Mouse (Mus musculus) intestine, embryonic 16.5 days (tissue): ENCODE measurements around the gene Popdc2. TPM values are rescaled to one million over a fixed set of nuclear protein-coding genes. Genes with fewer than 3 reads are reported as not detected.
A peak's percentile ranks its signal among the peaks of the same experiment; 100 is the strongest.
"Not testable (repeated sequence)": the region's sequence is repeated elsewhere in the genome, so short reads cannot be mapped to it uniquely, and the experiment has no call there.

Experiments used
- ATAC-seq: fragments of 200-750 bp; cut with Nextera tagmentation; 2 replicates; pipeline ENCODE4 v1.8.0; 2017; ENCODE audit warnings: moderate TSS enrichment, moderate library complexity
- H3K27ac ChIP-seq: fragments of 300-500 bp; sonication (generic); 2 replicates; pipeline ENCODE4 v1.5.1; 2014; ENCODE audit warnings: mild to moderate bottlenecking, low read length
- H3K27me3 ChIP-seq: fragments of 300-500 bp; sonication (generic); replicated peaks from 2 replicates; pipeline ENCODE4 v1.6.1; 2014; ENCODE audit warnings: low read length, control low read depth, mixed read lengths; ENCODE audit not compliant: control insufficient read depth, insufficient read depth
- H3K36me3 ChIP-seq: fragments of 300-500 bp; sonication (generic); 2 replicates; pipeline ENCODE4 v1.6.1; 2014; ENCODE audit warnings: low read length, control low read depth; ENCODE audit not compliant: control insufficient read depth, insufficient read depth
- H3K4me1 ChIP-seq: fragments of 300-500 bp; sonication (generic); 2 replicates; pipeline ENCODE4 v1.6.1; 2014; ENCODE audit warnings: low read length, control low read depth, mixed read lengths; ENCODE audit not compliant: control insufficient read depth, insufficient read depth
- H3K4me2 ChIP-seq: fragments of 300-500 bp; sonication (generic); 2 replicates; pipeline ENCODE4 v1.6.1; 2014; ENCODE audit warnings: low read depth, low read length, control low read depth
- H3K4me3 ChIP-seq: fragments of 300-500 bp; sonication (generic); 2 replicates; pipeline ENCODE4 v1.5.1; 2014; ENCODE audit warnings: mild to moderate bottlenecking, low read length
- H3K9ac ChIP-seq: fragments of 300-500 bp; sonication (generic); 2 replicates; pipeline ENCODE4 v1.6.1; 2014; ENCODE audit warnings: low read depth, low read length
- H3K9me3 ChIP-seq: fragments of 300-500 bp; sonication (generic); 2 replicates; pipeline ENCODE4 v1.6.1; 2016; ENCODE audit warnings: low read length, control low read depth; ENCODE audit not compliant: control insufficient read depth
- WGBS: fragments of 180-500 bp; shearing (Covaris S2); extraction: QIAGEN DNeasy Blood & Tissue Kit; methylation state at CpG from one replicate; pipeline ENCODE4 v1.1.7; 2014; 5-methylcytosine and 5-hydroxymethylcytosine counted together
- polyA plus RNA-seq: library from polyadenylated mRNA; unstranded; fragments of >200 nt; fragmentation: Nextera tagmentation; extraction: Ambion mirVana; gene quantifications from 2 replicates; pipeline ENCODE4 v1.2.1, GENCODE M21; 2015

Popdc2 gene
- 15.0 and 20.2 TPM in 2 replicates for polyA plus RNA-seq

GRCm38 (mm10) chr16:38361933-38362332, at the start of gene Popdc2:
Gene Popdc2, plus strand, starts transcription at chr16:38362209.
- Histone ChIP-seq H3K9me3 (no peaks in the 10 kb centered on the region), H3K4me2 (peak within 1 kb of the TSS; percentile 35), H3K4me3 (peak within 1 kb of the TSS; percentile 41), H3K4me1 (peaks cover 11% of the 10 kb centered on the region), H3K9ac (peak within 1 kb of the TSS; percentile 54), H3K36me3 (no peaks in the 10 kb centered on the region), H3K27ac (peak within 1 kb of the TSS; percentile 40), H3K27me3 (no peaks in the 10 kb centered on the region)
- 29% methylated on average over 10 of the region's 10 CpGs for WGBS
- ATAC-seq = peak; percentile 40; the same call in 1 of the 2 replicates

- Histone ChIP-seq H3K9ac (no peak overlapping the region), H3K4me1 (no peaks in the 10 kb centered on the region), H3K4me2 (no peak overlapping the region), H3K4me3 (no peak overlapping the region), H3K9me3 (no peaks in the 10 kb centered on the region), H3K27me3 (no peaks in the 10 kb centered on the region), H3K27ac (no peak overlapping the region), H3K36me3 (no peaks in the 10 kb centered on the region)
- WGBS = 74% methylated on average over 9 of the region's 9 CpGs
- no peak for ATAC-seq
Observed at GRCm38 (mm10) chr16:38318492-38318891, 43.5 kb upstream of the Popdc2 start.

- no peaks in the 10 kb centered on the region for H3K4me1 ChIP-seq
- ATAC-seq = no peak
- no peak overlapping the region for H3K4me3 ChIP-seq
- WGBS = 98% methylated on average over 4 of the region's 4 CpGs
- no peak overlapping the region for H3K4me2 ChIP-seq
- no peak overlapping the region for H3K9ac ChIP-seq
- H3K27ac ChIP-seq = no peak overlapping the region
- no peaks in the 10 kb centered on the region for H3K9me3 ChIP-seq
- no peaks in the 10 kb centered on the region for H3K27me3 ChIP-seq
- no peaks in the 10 kb centered on the region for H3K36me3 ChIP-seq
Observed at GRCm38 (mm10) chr16:38319087-38319486, 42.9 kb upstream of the Popdc2 start.

GRCm38 (mm10) chr16:38321452-38321935, 40.5 kb upstream of the Popdc2 start:
- H3K9me3 ChIP-seq = no peaks in the 10 kb centered on the region
- 29% methylated on average over 17 of the region's 17 CpGs for WGBS
- no peaks in the 10 kb centered on the region for H3K27me3 ChIP-seq
- H3K4me3 ChIP-seq = no peak overlapping the region
- H3K36me3 ChIP-seq = no peaks in the 10 kb centered on the region
- no peak overlapping the region for H3K4me2 ChIP-seq
- peak; percentile 53; the same call in 1 of the 2 replicates for ATAC-seq
- H3K9ac ChIP-seq = no peak overlapping the region
- H3K27ac ChIP-seq = no peak overlapping the region
- H3K4me1 ChIP-seq = no peaks in the 10 kb centered on the region

GRCm38 (mm10) chr16:38324311-38324710, 37.7 kb upstream of the Popdc2 start:
- H3K9me3 ChIP-seq = no peaks in the 10 kb centered on the region
- no peak for ATAC-seq
- no peaks in the 10 kb centered on the region for H3K4me1 ChIP-seq
- H3K9ac ChIP-seq = no peak overlapping the region
- H3K4me3 ChIP-seq = no peak overlapping the region
- H3K27ac ChIP-seq = no peak overlapping the region
- no peaks in the 10 kb centered on the region for H3K27me3 ChIP-seq
- 91% methylated on average over 15 of the region's 15 CpGs for WGBS
- H3K36me3 ChIP-seq = no peaks in the 10 kb centered on the region
- H3K4me2 ChIP-seq = no peak overlapping the region

GRCm38 (mm10) chr16:38326778-38327397, 35.1 kb upstream of the Popdc2 start:
- no peak for ATAC-seq
- no peak overlapping the region for H3K27ac ChIP-seq
- no peaks in the 10 kb centered on the region for H3K27me3 ChIP-seq
- H3K9ac ChIP-seq = no peak overlapping the region
- no peaks in the 10 kb centered on the region for H3K36me3 ChIP-seq
- WGBS = 87% methylated on average over 11 of the region's 11 CpGs
- H3K4me2 ChIP-seq = no peak overlapping the region
- no peak overlapping the region for H3K4me3 ChIP-seq
- H3K9me3 ChIP-seq = no peaks in the 10 kb centered on the region
- H3K4me1 ChIP-seq = no peaks in the 10 kb centered on the region

- Histone ChIP-seq H3K9ac (no peak overlapping the region), H3K4me3 (no peak overlapping the region), H3K9me3 (no peaks in the 10 kb centered on the region), H3K4me1 (no peaks in the 10 kb centered on the region), H3K27ac (no peak overlapping the region), H3K36me3 (no peaks in the 10 kb centered on the region), H3K27me3 (no peaks in the 10 kb centered on the region), H3K4me2 (no peak overlapping the region)
- WGBS = 84% methylated on average over 3 of the region's 3 CpGs
- ATAC-seq = no peak
Observed at GRCm38 (mm10) chr16:38329340-38329739, 32.7 kb upstream of the Popdc2 start.

GRCm38 (mm10) chr16:38334431-38334830, 27.6 kb upstream of the Popdc2 start:
- Histone ChIP-seq H3K27ac (no peak overlapping the region), H3K9ac (no peak overlapping the region), H3K4me2 (no peak overlapping the region), H3K27me3 (no peaks in the 10 kb centered on the region), H3K4me3 (no peak overlapping the region), H3K36me3 (no peaks in the 10 kb centered on the region), H3K9me3 (no peaks in the 10 kb centered on the region), H3K4me1 (no peaks in the 10 kb centered on the region)
- peak; percentile 93 for ATAC-seq
- 27% methylated on average over 6 of the region's 6 CpGs for WGBS

GRCm38 (mm10) chr16:38338077-38338476, 23.9 kb upstream of the Popdc2 start:
- H3K36me3 ChIP-seq, H3K27ac ChIP-seq, H3K9ac ChIP-seq, H3K4me3 ChIP-seq, H3K4me2 ChIP-seq, H3K9me3 ChIP-seq, H3K27me3 ChIP-seq, ATAC-seq, H3K4me1 ChIP-seq: not testable (repeated sequence)
- 82% methylated on average over 4 of the region's 4 CpGs for WGBS
